Mouse (Mus musculus) E14TG2a.4 (cell line): ENCODE data around the gene Gm49355.

Experiments used
- CTCF ChIP-seq: conservative IDR thresholded peaks from 2 replicates; pipeline ENCODE4 v1.5.1; 2014; ENCODE audit warnings: low read length
- NANOG ChIP-seq: IDR thresholded peaks from 2 replicates; pipeline ENCODE4 v1.6.1; 2014; ENCODE audit warnings: borderline replicate concordance, low read length, mixed read lengths
- POU5F1 ChIP-seq: IDR thresholded peaks from 2 replicates; pipeline ENCODE4 v1.6.1; 2014; ENCODE audit warnings: low read length, borderline replicate concordance

GRCm38 (mm10) chr14:12341075-12341788 lies 57.5 kb downstream of the Gm49355 start:
- TF ChIP-seq CTCF: no peak
- no peak for TF ChIP-seq NANOG
- TF ChIP-seq POU5F1: no peak
